Mouse (Mus musculus): ENCODE data around the gene Slc17a4. TPM values are rescaled to one million over a fixed set of nuclear protein-coding genes. Genes with fewer than 3 reads are reported as not detected.

Gene Slc17a4
- total and polyA plus RNA-seq, 2 experiments from 2014 or later: not detected

DNA sequence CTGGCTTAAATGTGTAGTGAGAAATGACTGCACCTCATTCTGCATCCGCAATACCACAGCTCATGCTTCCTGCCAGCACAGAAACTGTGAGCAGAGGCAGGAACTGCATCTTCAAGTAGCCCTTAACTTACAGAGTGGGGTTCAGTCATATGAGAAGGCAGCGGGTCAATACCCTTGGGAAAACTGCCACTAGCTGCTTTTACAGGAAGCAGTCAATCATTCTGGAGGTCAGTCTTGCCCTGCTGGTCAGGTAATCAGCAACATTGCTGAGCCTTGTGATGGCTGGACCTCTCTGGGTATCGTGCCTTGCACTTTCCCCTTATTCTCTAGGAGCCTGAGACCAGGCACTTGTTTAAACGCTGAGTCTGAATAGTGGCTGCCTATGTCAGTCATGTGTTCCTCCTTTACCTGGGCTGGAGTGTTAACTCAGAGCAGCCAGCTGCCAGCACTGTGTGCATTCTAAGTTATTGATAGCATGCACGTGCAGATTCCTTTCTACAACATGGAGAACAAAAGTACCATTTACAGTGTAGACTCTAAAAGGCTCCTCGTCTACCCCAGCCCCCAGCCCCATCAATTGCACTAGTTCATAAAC, 25.7 kb downstream of the Slc17a4 start:
- Histone ChIP-seq H3K9me3 (replicated peaks; ENCODE audit: control insufficient read depth, low read length) (no peaks in the 10 kb centered on the region), H3K4me1 (ENCODE audit: control insufficient read depth, insufficient read depth) (no peaks in the 10 kb centered on the region), H3K27me3 (ENCODE audit: control insufficient read depth, insufficient read depth, low read length) (no peaks in the 10 kb centered on the region), H3K36me3 (replicated peaks; ENCODE audit: control insufficient read depth, insufficient read depth, low read length) (no peaks in the 10 kb centered on the region), H3K9ac (replicated peaks; ENCODE audit: low read depth, low read length) (no peak overlapping the region), H3K4me2 (ENCODE audit: low read depth, low read length) (no peak overlapping the region), H3K4me3 (ENCODE audit: low read depth, low read length) (no peak overlapping the region), H3K27ac (ENCODE audit: low read depth) (no peak overlapping the region)
- ATAC-seq (ENCODE audit: insufficient read depth, low read depth) (no peak), DNase-seq (ENCODE audit: low spot score) (no peak)
- TF ChIP-seq CTCF (IDR thresholded peaks at IDR 0.05; ENCODE audit: low read depth) (no peak), EP300 (IDR thresholded peaks at IDR 0.05; ENCODE audit: low read depth) (no peak)
- 53% methylated on average over 6 of the region's 6 CpGs for WGBS

DNA sequence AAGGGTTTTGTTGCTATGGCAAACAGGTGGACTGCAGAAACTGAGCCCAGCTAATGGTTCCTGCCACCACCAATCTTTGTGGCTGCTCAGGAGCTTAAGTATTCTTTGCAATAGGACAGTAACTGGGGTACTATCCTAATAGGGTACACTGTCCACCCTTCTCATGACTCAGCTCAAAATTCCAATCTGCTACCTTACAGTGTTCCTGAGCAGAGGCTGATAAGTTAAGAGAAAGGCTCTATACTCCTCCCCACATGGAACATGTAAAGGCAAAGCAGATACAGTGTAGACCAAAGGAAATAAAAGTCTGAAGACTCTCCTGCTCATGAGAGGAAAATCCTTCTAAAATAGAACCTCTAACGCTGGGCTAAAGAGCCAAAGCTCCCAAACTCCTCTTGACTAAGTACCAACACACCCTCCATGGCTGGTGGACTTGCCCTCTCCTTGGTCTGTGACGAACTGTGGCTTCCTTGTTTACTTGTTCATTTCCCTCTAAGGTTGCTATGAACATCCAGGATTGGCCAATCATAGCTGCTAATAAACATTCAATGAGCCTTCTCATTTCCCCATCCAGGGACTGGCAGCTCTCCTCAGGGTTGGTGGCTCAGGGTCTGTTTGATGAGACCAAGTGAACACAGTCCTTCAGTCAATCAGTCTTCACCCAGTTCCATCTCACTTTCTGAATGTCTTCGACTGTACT, 27.6 kb downstream of the Slc17a4 start:
- H3K9me3 ChIP-seq (replicated peaks; ENCODE audit: control insufficient read depth, low read length): no peaks in the 10 kb centered on the region
- 69% methylated on average over 3 of the region's 3 CpGs for WGBS
- no peak overlapping the region for H3K27ac ChIP-seq (ENCODE audit: low read depth)
- no peak overlapping the region for H3K4me3 ChIP-seq (ENCODE audit: low read depth, low read length)
- DNase-seq (ENCODE audit: low spot score): no peak
- ATAC-seq (ENCODE audit: insufficient read depth, low read depth): no peak
- H3K27me3 ChIP-seq (ENCODE audit: control insufficient read depth, insufficient read depth, low read length): no peaks in the 10 kb centered on the region
- H3K4me1 ChIP-seq (ENCODE audit: control insufficient read depth, insufficient read depth): no peaks in the 10 kb centered on the region
- no peak overlapping the region for H3K4me2 ChIP-seq (ENCODE audit: low read depth, low read length)
- H3K36me3 ChIP-seq (replicated peaks; ENCODE audit: control insufficient read depth, insufficient read depth, low read length): no peaks in the 10 kb centered on the region
- TF ChIP-seq CTCF (IDR thresholded peaks at IDR 0.05; ENCODE audit: low read depth): no peak
- TF ChIP-seq EP300 (IDR thresholded peaks at IDR 0.05; ENCODE audit: low read depth): no peak
- H3K9ac ChIP-seq (replicated peaks; ENCODE audit: low read depth, low read length): no peak overlapping the region

DNA sequence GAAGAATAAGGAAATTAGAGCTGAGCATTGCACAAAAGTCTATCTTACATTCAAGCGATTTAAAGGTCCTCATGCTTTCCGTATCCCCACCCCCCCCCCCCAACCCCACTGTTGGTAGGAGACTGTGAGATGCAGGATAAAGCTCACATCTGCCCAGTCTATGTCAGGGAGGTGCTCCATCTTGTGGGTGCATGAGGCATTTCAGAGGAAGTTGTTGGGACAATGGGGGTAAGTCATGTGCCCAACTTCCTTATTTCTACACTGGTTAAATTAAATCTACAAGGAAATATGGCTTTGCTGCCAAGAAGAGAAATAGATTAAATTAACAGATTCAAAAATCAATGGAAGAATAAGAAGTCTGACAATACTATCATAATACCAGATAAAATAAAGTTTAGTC, 29.3 kb downstream of the Slc17a4 start:
- WGBS: 33% methylated on average over 2 of the region's 2 CpGs

DNA sequence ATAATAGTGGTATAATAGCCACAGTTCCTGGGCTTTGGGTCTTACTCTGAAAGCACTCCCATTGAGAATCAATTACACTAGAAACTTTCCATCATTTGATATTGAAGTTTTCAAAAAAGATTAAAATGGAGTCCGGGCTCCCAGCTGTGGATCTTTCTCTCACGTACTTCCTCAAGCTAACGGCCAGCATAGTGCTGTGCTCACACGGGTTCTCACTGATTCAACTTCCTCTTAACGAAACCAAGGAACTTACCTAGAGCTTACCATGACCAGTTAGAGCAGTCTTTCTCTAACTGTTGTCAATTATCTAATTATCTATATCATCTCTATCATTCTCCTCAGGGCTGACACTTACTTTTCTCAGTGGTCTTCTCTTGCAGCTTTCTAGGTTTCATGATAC, 35.2 kb downstream of the Slc17a4 start:
- no peak for DNase-seq (ENCODE audit: low spot score)
- no peak overlapping the region for H3K27ac ChIP-seq (ENCODE audit: low read depth)
- no peaks in the 10 kb centered on the region for H3K27me3 ChIP-seq (ENCODE audit: control insufficient read depth, insufficient read depth, low read length)
- no peak overlapping the region for H3K4me3 ChIP-seq (ENCODE audit: low read depth, low read length)
- H3K9me3 ChIP-seq (replicated peaks; ENCODE audit: control insufficient read depth, low read length): no peaks in the 10 kb centered on the region
- H3K4me2 ChIP-seq (ENCODE audit: low read depth, low read length): no peak overlapping the region
- ATAC-seq (ENCODE audit: insufficient read depth, low read depth): no peak
- no peaks in the 10 kb centered on the region for H3K4me1 ChIP-seq (ENCODE audit: control insufficient read depth, insufficient read depth)
- TF ChIP-seq CTCF (IDR thresholded peaks at IDR 0.05; ENCODE audit: low read depth) (no peak), EP300 (IDR thresholded peaks at IDR 0.05; ENCODE audit: low read depth) (no peak)
- WGBS: 72% methylated on average over 5 of the region's 5 CpGs
- H3K9ac ChIP-seq (replicated peaks; ENCODE audit: low read depth, low read length): no peak overlapping the region
- no peaks in the 10 kb centered on the region for H3K36me3 ChIP-seq (replicated peaks; ENCODE audit: control insufficient read depth, insufficient read depth, low read length)

More for the DNA sequence above, 29.3 kb downstream of the Slc17a4 start:
- H3K9ac ChIP-seq (replicated peaks; ENCODE audit: low read depth, low read length): no peak overlapping the region
- peak; percentile 41 for DNase-seq (ENCODE audit: low spot score)
- H3K4me3 ChIP-seq (ENCODE audit: low read depth, low read length): no peak overlapping the region
- TF ChIP-seq EP300 (IDR thresholded peaks at IDR 0.05; ENCODE audit: low read depth): no peak
- peak; percentile 66 for TF ChIP-seq CTCF (IDR thresholded peaks at IDR 0.05; ENCODE audit: low read depth)
- H3K4me2 ChIP-seq (ENCODE audit: low read depth, low read length): no peak overlapping the region
- H3K27ac ChIP-seq (ENCODE audit: low read depth): no peak overlapping the region
- H3K4me1 ChIP-seq (ENCODE audit: control insufficient read depth, insufficient read depth): no peaks in the 10 kb centered on the region
- no peak for ATAC-seq (ENCODE audit: insufficient read depth, low read depth)
- H3K9me3 ChIP-seq (replicated peaks; ENCODE audit: control insufficient read depth, low read length): no peaks in the 10 kb centered on the region
- H3K27me3 ChIP-seq (ENCODE audit: control insufficient read depth, insufficient read depth, low read length): no peaks in the 10 kb centered on the region
- no peaks in the 10 kb centered on the region for H3K36me3 ChIP-seq (replicated peaks; ENCODE audit: control insufficient read depth, insufficient read depth, low read length)

GRCm38 (mm10) chr13:23879106-23879505, 35.7 kb downstream of the Slc17a4 start:
- Histone ChIP-seq H3K36me3 (replicated peaks; ENCODE audit: control insufficient read depth, insufficient read depth, low read length) (no peaks in the 10 kb centered on the region), H3K27ac (ENCODE audit: low read depth) (no peak overlapping the region), H3K9me3 (replicated peaks; ENCODE audit: control insufficient read depth, low read length) (no peaks in the 10 kb centered on the region), H3K4me2 (ENCODE audit: low read depth, low read length) (no peak overlapping the region), H3K4me3 (ENCODE audit: low read depth, low read length) (no peak overlapping the region), H3K4me1 (ENCODE audit: control insufficient read depth, insufficient read depth) (no peaks in the 10 kb centered on the region), H3K9ac (replicated peaks; ENCODE audit: low read depth, low read length) (no peak overlapping the region), H3K27me3 (ENCODE audit: control insufficient read depth, insufficient read depth, low read length) (no peaks in the 10 kb centered on the region)
- WGBS: 67% methylated on average over 3 of the region's 3 CpGs
- no peak for ATAC-seq (ENCODE audit: insufficient read depth, low read depth)
- DNase-seq (ENCODE audit: low spot score): no peak
- TF ChIP-seq CTCF (IDR thresholded peaks at IDR 0.05; ENCODE audit: low read depth): no peak

DNA sequence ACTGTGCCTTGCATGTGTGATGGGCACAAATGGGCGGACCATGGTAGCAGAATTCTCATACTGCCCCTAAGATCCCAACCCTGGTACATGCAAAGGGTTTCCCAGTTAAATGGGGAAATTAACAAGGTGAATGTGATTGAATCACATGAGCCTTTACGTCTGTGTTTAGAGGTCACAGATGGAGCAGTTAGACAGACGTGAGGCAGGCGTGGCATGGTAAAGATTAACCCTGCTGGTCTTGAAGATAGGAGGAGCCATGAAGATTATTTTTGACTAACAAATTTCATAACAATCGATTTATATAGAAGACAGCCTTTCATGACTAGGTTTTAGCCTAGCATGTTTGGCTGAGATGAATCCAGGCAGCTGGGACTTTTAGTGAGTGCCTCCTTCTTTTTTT, 41.7 kb downstream of the Slc17a4 start:
- TF ChIP-seq EP300 (IDR thresholded peaks at IDR 0.05; ENCODE audit: low read depth): no peak
- TF ChIP-seq CTCF (IDR thresholded peaks at IDR 0.05; ENCODE audit: low read depth): no peak
- ATAC-seq (ENCODE audit: insufficient read depth, low read depth): no peak

More for the DNA sequence above, 41.7 kb downstream of the Slc17a4 start:
- DNase-seq (ENCODE audit: low spot score): no peak
- no peak overlapping the region for H3K4me2 ChIP-seq (ENCODE audit: low read depth, low read length)
- no peak overlapping the region for H3K9ac ChIP-seq (replicated peaks; ENCODE audit: low read depth, low read length)
- H3K4me3 ChIP-seq (ENCODE audit: low read depth, low read length): no peak overlapping the region
- no peaks in the 10 kb centered on the region for H3K9me3 ChIP-seq (replicated peaks; ENCODE audit: control insufficient read depth, low read length)
- H3K27ac ChIP-seq (ENCODE audit: low read depth): no peak overlapping the region
- H3K27me3 ChIP-seq (ENCODE audit: control insufficient read depth, insufficient read depth, low read length): no peaks in the 10 kb centered on the region
- WGBS: 68% methylated on average over 5 of the region's 5 CpGs
- H3K4me1 ChIP-seq (ENCODE audit: control insufficient read depth, insufficient read depth): no peaks in the 10 kb centered on the region
- H3K36me3 ChIP-seq (replicated peaks; ENCODE audit: control insufficient read depth, insufficient read depth, low read length): no peaks in the 10 kb centered on the region
